Mouse (Mus musculus): Measurements from ENCODE around the gene Pkn3.

DNA sequence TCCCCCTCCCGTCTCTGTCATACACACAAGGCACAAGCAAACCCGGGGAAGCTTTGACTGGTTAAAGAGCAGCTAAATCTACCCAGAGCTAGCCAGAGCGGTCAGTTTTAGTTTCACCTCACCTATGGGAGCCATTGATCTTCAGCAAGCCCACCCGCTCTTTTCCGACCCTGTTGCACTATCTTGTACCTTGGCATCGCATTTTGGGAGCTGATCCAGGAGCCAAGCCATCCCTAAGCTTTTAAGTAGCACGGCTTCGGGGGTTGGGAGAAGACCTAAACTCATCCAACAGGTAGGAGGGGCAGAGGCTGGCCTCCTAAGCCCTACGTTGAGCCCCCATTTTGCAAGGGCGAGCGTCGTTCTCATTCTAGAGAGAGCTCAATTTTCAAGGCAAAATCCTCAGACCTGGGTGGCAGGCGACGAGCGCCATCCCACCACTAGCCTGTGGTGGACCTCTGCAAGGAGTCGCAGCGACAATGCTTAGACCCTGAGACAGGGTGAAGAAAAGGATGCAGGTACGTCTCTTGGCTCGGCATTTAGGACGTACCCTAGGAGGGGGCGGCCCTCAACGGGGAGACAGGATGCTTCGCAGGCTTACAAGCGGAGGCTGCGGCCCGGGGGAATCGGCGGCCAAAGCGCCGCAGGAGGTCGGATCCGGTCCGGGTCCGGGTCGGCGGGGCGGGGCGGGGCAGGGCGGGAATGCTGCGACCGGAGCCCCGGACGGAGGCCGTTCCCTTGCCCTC is 46.4 kb downstream of the Pkn3 start:
- TF ChIP-seq EP300 (IDR thresholded peaks at IDR 0.05; ENCODE audit: low read depth) = no peak
- no peak for TF ChIP-seq CTCF (IDR thresholded peaks at IDR 0.05; ENCODE audit: low read depth)

All from liver, embryonic 14.5 days (tissue).